Mouse (Mus musculus): ENCODE measurements around the gene Abl2. TPM values are rescaled to one million over a fixed set of nuclear protein-coding genes. Genes with fewer than 3 reads are reported as not detected.

The Abl2 gene
- polyA plus RNA-seq, 1 experiment from 2014 or later, result 5.2 TPM

- H3K9ac ChIP-seq (ENCODE audit: low read depth, low read length), result no peak overlapping the region
- no peak overlapping the region for H3K4me2 ChIP-seq
- no peak overlapping the region for H3K4me3 ChIP-seq (ENCODE audit: low read depth, low read length)
- H3K9me3 ChIP-seq (replicated peaks; ENCODE audit: control insufficient read depth, low read length), result no peaks in the 10 kb centered on the region
- no peak for ATAC-seq (replicated peaks; ENCODE audit: insufficient number of reproducible peaks, low FRiP score, low TSS enrichment)
- no peak overlapping the region for H3K27ac ChIP-seq (ENCODE audit: low read depth, low read length)
- no peaks in the 10 kb centered on the region for H3K27me3 ChIP-seq (ENCODE audit: control insufficient read depth, insufficient read depth, low read length)
- H3K4me1 ChIP-seq (ENCODE audit: control insufficient read depth, insufficient read depth, low read length), result no peaks in the 10 kb centered on the region
- peaks cover 24% of the 10 kb centered on the region for H3K36me3 ChIP-seq (ENCODE audit: control insufficient read depth, insufficient read depth, low read length)
Measured at GRCm38 (mm10) chr1:156630965-156631364, 72.4 kb downstream of the Abl2 start.

- Histone ChIP-seq H3K27me3 (ENCODE audit: control insufficient read depth, insufficient read depth, low read length) (no peaks in the 10 kb centered on the region), H3K27ac (ENCODE audit: low read depth, low read length) (no peak overlapping the region), H3K4me2 (no peak overlapping the region), H3K36me3 (ENCODE audit: control insufficient read depth, insufficient read depth, low read length) (peaks cover 29% of the 10 kb centered on the region), H3K9ac (ENCODE audit: low read depth, low read length) (no peak overlapping the region), H3K4me1 (ENCODE audit: control insufficient read depth, insufficient read depth, low read length) (no peaks in the 10 kb centered on the region), H3K9me3 (replicated peaks; ENCODE audit: control insufficient read depth, low read length) (no peaks in the 10 kb centered on the region), H3K4me3 (ENCODE audit: low read depth, low read length) (no peak overlapping the region)
- ATAC-seq (replicated peaks; ENCODE audit: insufficient number of reproducible peaks, low FRiP score, low TSS enrichment), result no peak
- 78% methylated on average over 10 of the region's 10 CpGs for WGBS (ENCODE audit: insufficient replicate concordance)
Measured at GRCm38 (mm10) chr1:156633095-156633494, 74.5 kb downstream of the Abl2 start.

GRCm38 (mm10) chr1:156635148-156635547, 76.6 kb downstream of the Abl2 start:
- WGBS (ENCODE audit: insufficient replicate concordance), result 80% methylated on average over 2 of the region's 2 CpGs
- no peaks in the 10 kb centered on the region for H3K27me3 ChIP-seq (ENCODE audit: control insufficient read depth, insufficient read depth, low read length)
- no peak overlapping the region for H3K4me2 ChIP-seq
- no peaks in the 10 kb centered on the region for H3K9me3 ChIP-seq (replicated peaks; ENCODE audit: control insufficient read depth, low read length)
- no peak overlapping the region for H3K9ac ChIP-seq (ENCODE audit: low read depth, low read length)
- no peak overlapping the region for H3K27ac ChIP-seq (ENCODE audit: low read depth, low read length)
- no peak for ATAC-seq (replicated peaks; ENCODE audit: insufficient number of reproducible peaks, low FRiP score, low TSS enrichment)
- H3K4me1 ChIP-seq (ENCODE audit: control insufficient read depth, insufficient read depth, low read length), result no peaks in the 10 kb centered on the region
- H3K36me3 ChIP-seq (ENCODE audit: control insufficient read depth, insufficient read depth, low read length), result peaks cover 21% of the 10 kb centered on the region
- H3K4me3 ChIP-seq (ENCODE audit: low read depth, low read length), result no peak overlapping the region

GRCm38 (mm10) chr1:156639455-156639854, 80.9 kb downstream of the Abl2 start:
- Histone ChIP-seq H3K36me3 (ENCODE audit: control insufficient read depth, insufficient read depth, low read length) (peaks cover 16% of the 10 kb centered on the region), H3K4me3 (ENCODE audit: low read depth, low read length) (no peak overlapping the region)
- 89% methylated on average over 5 of the region's 5 CpGs for WGBS (ENCODE audit: insufficient replicate concordance)

GRCm38 (mm10) chr1:156640577-156640976, 82.0 kb downstream of the Abl2 start:
- H3K36me3 ChIP-seq (ENCODE audit: control insufficient read depth, insufficient read depth, low read length), result peaks cover 16% of the 10 kb centered on the region
- 81% methylated on average over 4 of the region's 4 CpGs for WGBS (ENCODE audit: insufficient replicate concordance)
- ATAC-seq (replicated peaks; ENCODE audit: insufficient number of reproducible peaks, low FRiP score, low TSS enrichment), result no peak
- H3K9me3 ChIP-seq (replicated peaks; ENCODE audit: control insufficient read depth, low read length), result no peaks in the 10 kb centered on the region
- no peak overlapping the region for H3K27ac ChIP-seq (ENCODE audit: low read depth, low read length)
- no peak overlapping the region for H3K9ac ChIP-seq (ENCODE audit: low read depth, low read length)
- no peaks in the 10 kb centered on the region for H3K4me1 ChIP-seq (ENCODE audit: control insufficient read depth, insufficient read depth, low read length)
- no peak overlapping the region for H3K4me3 ChIP-seq (ENCODE audit: low read depth, low read length)
- no peaks in the 10 kb centered on the region for H3K27me3 ChIP-seq (ENCODE audit: control insufficient read depth, insufficient read depth, low read length)
- no peak overlapping the region for H3K4me2 ChIP-seq

More at GRCm38 (mm10) chr1:156639455-156639854, 80.9 kb downstream of the Abl2 start:
- no peak for ATAC-seq (replicated peaks; ENCODE audit: insufficient number of reproducible peaks, low FRiP score, low TSS enrichment)
- H3K4me2 ChIP-seq, result no peak overlapping the region
- no peaks in the 10 kb centered on the region for H3K9me3 ChIP-seq (replicated peaks; ENCODE audit: control insufficient read depth, low read length)
- H3K27me3 ChIP-seq (ENCODE audit: control insufficient read depth, insufficient read depth, low read length), result no peaks in the 10 kb centered on the region
- no peak overlapping the region for H3K27ac ChIP-seq (ENCODE audit: low read depth, low read length)
- H3K4me1 ChIP-seq (ENCODE audit: control insufficient read depth, insufficient read depth, low read length), result no peaks in the 10 kb centered on the region
- H3K9ac ChIP-seq (ENCODE audit: low read depth, low read length), result no peak overlapping the region

GRCm38 (mm10) chr1:156641808-156642207, 83.2 kb downstream of the Abl2 start:
- WGBS (ENCODE audit: insufficient replicate concordance), result 73% methylated on average over 10 of the region's 10 CpGs
- Histone ChIP-seq H3K27ac (ENCODE audit: low read depth, low read length) (no peak overlapping the region), H3K4me2 (no peak overlapping the region), H3K9me3 (replicated peaks; ENCODE audit: control insufficient read depth, low read length) (no peaks in the 10 kb centered on the region), H3K4me1 (ENCODE audit: control insufficient read depth, insufficient read depth, low read length) (no peaks in the 10 kb centered on the region), H3K27me3 (ENCODE audit: control insufficient read depth, insufficient read depth, low read length) (no peaks in the 10 kb centered on the region), H3K9ac (ENCODE audit: low read depth, low read length) (no peak overlapping the region), H3K4me3 (ENCODE audit: low read depth, low read length) (no peak overlapping the region), H3K36me3 (ENCODE audit: control insufficient read depth, insufficient read depth, low read length) (peaks cover 11% of the 10 kb centered on the region)
- no peak for ATAC-seq (replicated peaks; ENCODE audit: insufficient number of reproducible peaks, low FRiP score, low TSS enrichment)

- Histone ChIP-seq H3K9ac (ENCODE audit: low read depth, low read length) (no peak overlapping the region), H3K4me2 (no peak overlapping the region), H3K4me3 (ENCODE audit: low read depth, low read length) (no peak overlapping the region), H3K27ac (ENCODE audit: low read depth, low read length) (no peak overlapping the region), H3K36me3 (ENCODE audit: control insufficient read depth, insufficient read depth, low read length) (peaks cover 11% of the 10 kb centered on the region), H3K27me3 (ENCODE audit: control insufficient read depth, insufficient read depth, low read length) (no peaks in the 10 kb centered on the region), H3K9me3 (replicated peaks; ENCODE audit: control insufficient read depth, low read length) (no peaks in the 10 kb centered on the region), H3K4me1 (ENCODE audit: control insufficient read depth, insufficient read depth, low read length) (no peaks in the 10 kb centered on the region)
- no peak for ATAC-seq (replicated peaks; ENCODE audit: insufficient number of reproducible peaks, low FRiP score, low TSS enrichment)
- 56% methylated on average over 12 of the region's 12 CpGs for WGBS (ENCODE audit: insufficient replicate concordance)
Measured at GRCm38 (mm10) chr1:156642813-156643212, 84.2 kb downstream of the Abl2 start.

- peaks cover 8% of the 10 kb centered on the region; the same call in 1 of the 2 replicates for H3K4me1 ChIP-seq (ENCODE audit: control insufficient read depth, insufficient read depth, low read length)
- no peak overlapping the region for H3K9ac ChIP-seq (ENCODE audit: low read depth, low read length)
- H3K4me3 ChIP-seq (ENCODE audit: low read depth, low read length), result no peak overlapping the region
- no peak overlapping the region for H3K27ac ChIP-seq (ENCODE audit: low read depth, low read length)
- peaks cover 11% of the 10 kb centered on the region for H3K36me3 ChIP-seq (ENCODE audit: control insufficient read depth, insufficient read depth, low read length)
- H3K27me3 ChIP-seq (ENCODE audit: control insufficient read depth, insufficient read depth, low read length), result no peaks in the 10 kb centered on the region
- H3K9me3 ChIP-seq (replicated peaks; ENCODE audit: control insufficient read depth, low read length), result no peaks in the 10 kb centered on the region
- H3K4me2 ChIP-seq, result no peak overlapping the region
- no peak for ATAC-seq (replicated peaks; ENCODE audit: insufficient number of reproducible peaks, low FRiP score, low TSS enrichment)
- 81% methylated on average over 10 of the region's 10 CpGs for WGBS (ENCODE audit: insufficient replicate concordance)
Measured at GRCm38 (mm10) chr1:156644061-156644460, 85.5 kb downstream of the Abl2 start.

GRCm38 (mm10) chr1:156644780-156645523, 86.4 kb downstream of the Abl2 start:
- H3K27ac ChIP-seq (ENCODE audit: low read depth, low read length), result no peak overlapping the region
- no peak overlapping the region for H3K9ac ChIP-seq (ENCODE audit: low read depth, low read length)
- H3K27me3 ChIP-seq (ENCODE audit: control insufficient read depth, insufficient read depth, low read length), result no peaks in the 10 kb centered on the region
- no peak overlapping the region for H3K4me2 ChIP-seq
- H3K4me1 ChIP-seq (ENCODE audit: control insufficient read depth, insufficient read depth, low read length), result peaks cover 8% of the 10 kb centered on the region; the same call in 1 of the 2 replicates
- H3K4me3 ChIP-seq (ENCODE audit: low read depth, low read length), result no peak overlapping the region
- H3K9me3 ChIP-seq (replicated peaks; ENCODE audit: control insufficient read depth, low read length), result no peaks in the 10 kb centered on the region
- H3K36me3 ChIP-seq (ENCODE audit: control insufficient read depth, insufficient read depth, low read length), result peaks cover 11% of the 10 kb centered on the region
- 83% methylated on average over 13 of the region's 13 CpGs for WGBS (ENCODE audit: insufficient replicate concordance)
- no peak for ATAC-seq (replicated peaks; ENCODE audit: insufficient number of reproducible peaks, low FRiP score, low TSS enrichment)

All from heart, embryonic 11.5 days (tissue).